Mouse (Mus musculus): ENCODE data around the gene Dus3l. TPM values are rescaled to one million over a fixed set of nuclear protein-coding genes. Genes with fewer than 3 reads are reported as not detected.
A peak's percentile ranks its signal among the peaks of the same experiment; 100 is the strongest.

Dus3l gene
- polyA plus RNA-seq (2016; fragmentation: Nextera tagmentation; extraction: Ambion mirVana), result 42.0 and 46.7 TPM in 2 replicates

DNA sequence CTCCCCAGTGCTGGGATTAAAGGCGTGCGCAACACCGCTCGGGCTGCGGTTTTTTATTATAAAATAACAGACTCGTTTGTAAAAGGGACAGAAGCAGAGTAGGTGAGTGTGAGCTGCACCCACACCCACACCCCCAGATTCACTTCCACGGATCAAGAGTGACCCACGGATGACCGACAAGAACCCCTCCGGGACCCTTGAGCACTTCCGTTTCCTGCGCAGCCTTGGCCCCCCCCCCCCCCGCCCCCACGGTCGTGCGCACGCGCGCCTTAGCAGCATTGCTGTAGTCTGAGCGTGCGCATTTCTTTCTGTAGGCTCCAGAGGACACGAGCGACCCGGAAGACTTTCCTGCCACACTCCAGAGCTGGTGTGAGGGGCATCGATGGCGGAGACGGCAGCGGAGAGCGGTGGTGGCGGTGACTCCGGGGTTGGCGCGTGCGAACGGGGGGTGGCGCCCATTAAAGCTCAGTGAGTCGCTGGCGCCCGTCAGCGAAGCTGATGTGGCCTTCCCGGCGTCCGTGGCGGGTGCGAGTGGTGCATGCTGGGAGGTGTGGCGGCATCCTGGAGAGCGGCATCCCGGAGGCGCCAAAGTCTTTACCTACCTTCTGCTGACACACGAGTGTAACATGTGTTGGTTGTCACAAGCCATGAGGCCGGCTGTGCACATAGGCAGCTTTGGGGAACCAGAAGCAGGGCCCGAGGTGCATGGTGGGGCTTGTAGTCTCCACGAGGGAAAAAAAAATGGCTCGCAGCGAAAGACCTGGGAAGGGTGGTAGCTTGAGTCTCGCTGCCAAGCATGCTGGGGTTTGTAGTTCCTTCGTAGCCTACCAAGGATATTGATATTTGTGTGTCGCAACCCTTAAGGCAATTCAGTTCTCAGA lies at the start of gene Dus3l:
Dus3l (plus strand) TSS at position 284 of the 881 bp plus-strand sequence.
- Histone ChIP-seq H3K4me3 (replicated peaks) (peak within 1 kb of the TSS; percentile 75), H3K9ac (replicated peaks) (peak within 1 kb of the TSS; percentile 73), H3K4me1 (replicated peaks) (peaks cover 35% of the 10 kb centered on the region), H3K36me3 (peaks cover 34% of the 10 kb centered on the region), H3K9me3 (no peaks in the 10 kb centered on the region), H3K27me3 (no peaks in the 10 kb centered on the region), H3K4me2 (peak within 1 kb of the TSS; percentile 77), H3K27ac (peak within 1 kb of the TSS; percentile 95)
- 1% methylated on average over 56 of the region's 58 CpGs for WGBS
- peak; percentile 72 for ATAC-seq (ENCODE audit: insufficient number of reproducible peaks, insufficient read depth, low FRiP score, low TSS enrichment, low read depth)

DNA sequence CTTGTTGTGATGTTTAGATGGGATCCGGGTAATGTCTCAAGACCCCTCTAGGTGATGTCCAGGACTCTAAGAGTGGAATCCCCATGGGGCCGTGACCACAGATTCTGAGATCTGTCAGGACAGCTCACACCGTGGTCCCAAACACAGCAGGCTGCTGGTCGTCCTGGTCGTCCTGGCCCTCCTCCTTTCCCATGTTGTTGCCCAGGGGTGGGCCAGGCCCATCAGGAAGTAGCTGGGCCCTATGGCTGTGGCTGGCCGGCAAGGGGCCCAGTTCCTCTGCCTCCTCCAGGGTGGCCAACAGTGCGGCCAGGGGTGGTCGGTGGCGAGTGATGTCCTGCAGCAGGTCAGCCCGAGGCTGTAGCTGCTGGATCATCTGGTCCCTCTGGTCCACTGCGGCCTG lies 49.2 kb upstream of the Dus3l start:
- peak overlapping the region; percentile 82 for H3K4me3 ChIP-seq (replicated peaks)
- no peaks in the 10 kb centered on the region for H3K9me3 ChIP-seq
- H3K36me3 ChIP-seq, result peaks cover 26% of the 10 kb centered on the region
- H3K27ac ChIP-seq, result no peak overlapping the region
- peaks cover 30% of the 10 kb centered on the region for H3K4me1 ChIP-seq (replicated peaks)
- H3K27me3 ChIP-seq, result no peaks in the 10 kb centered on the region
- H3K9ac ChIP-seq (replicated peaks), result peak overlapping the region; percentile 74; the same call in 1 of the 2 replicates
- no peak for ATAC-seq (ENCODE audit: insufficient number of reproducible peaks, insufficient read depth, low FRiP score, low TSS enrichment, low read depth)
- WGBS, result 51% methylated on average over 11 of the region's 11 CpGs
- peak overlapping the region; percentile 77 for H3K4me2 ChIP-seq

DNA sequence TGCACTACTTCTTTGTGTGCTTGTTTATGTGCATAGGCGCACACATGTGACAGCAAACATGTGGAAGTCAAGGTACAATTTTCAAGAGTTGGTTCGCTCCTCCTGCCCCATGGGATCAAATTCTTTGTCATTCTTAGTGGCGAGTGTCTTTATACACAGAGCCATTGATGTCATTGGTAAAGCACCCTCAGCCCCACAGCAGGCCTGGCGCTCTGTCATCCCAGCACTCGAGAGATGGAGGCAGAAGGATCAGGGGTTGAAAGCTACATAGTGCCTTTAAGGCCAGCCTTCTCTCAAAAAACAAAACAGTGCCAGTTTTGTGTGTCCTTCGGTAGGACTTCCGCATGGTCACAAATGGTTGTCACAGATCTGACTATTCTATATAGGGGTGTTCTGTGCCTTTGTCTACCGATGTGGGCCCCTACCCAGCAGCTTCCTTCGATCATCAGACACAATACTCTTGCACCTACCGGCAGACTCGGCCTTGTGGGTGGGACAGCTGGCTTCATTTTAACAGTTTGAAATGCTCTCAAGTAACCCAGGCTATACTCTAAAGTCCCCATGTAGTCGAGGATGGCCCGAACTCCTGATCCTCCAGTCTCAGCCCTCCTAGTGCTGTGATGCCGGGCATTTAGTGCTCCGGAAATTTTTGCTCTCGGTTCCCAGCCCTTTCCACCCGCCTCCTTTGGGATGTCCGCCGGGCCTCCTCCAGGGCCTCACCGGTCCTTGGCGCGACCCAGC lies 48.5 kb upstream of the Dus3l start:
- peak overlapping the region; percentile 77 for H3K4me2 ChIP-seq
- H3K9ac ChIP-seq (replicated peaks), result peak overlapping the region; percentile 74
- H3K27me3 ChIP-seq, result no peaks in the 10 kb centered on the region
- H3K36me3 ChIP-seq, result peaks cover 24% of the 10 kb centered on the region
- 26% methylated on average over 22 of the region's 22 CpGs for WGBS
- peak overlapping the region; percentile 85 for H3K27ac ChIP-seq
- peaks cover 30% of the 10 kb centered on the region for H3K4me1 ChIP-seq (replicated peaks)
- ATAC-seq (ENCODE audit: insufficient number of reproducible peaks, insufficient read depth, low FRiP score, low TSS enrichment, low read depth), result peak; percentile 21; the same call in 1 of the 2 replicates
- H3K9me3 ChIP-seq, result no peaks in the 10 kb centered on the region
- peak overlapping the region; percentile 82 for H3K4me3 ChIP-seq (replicated peaks)

DNA sequence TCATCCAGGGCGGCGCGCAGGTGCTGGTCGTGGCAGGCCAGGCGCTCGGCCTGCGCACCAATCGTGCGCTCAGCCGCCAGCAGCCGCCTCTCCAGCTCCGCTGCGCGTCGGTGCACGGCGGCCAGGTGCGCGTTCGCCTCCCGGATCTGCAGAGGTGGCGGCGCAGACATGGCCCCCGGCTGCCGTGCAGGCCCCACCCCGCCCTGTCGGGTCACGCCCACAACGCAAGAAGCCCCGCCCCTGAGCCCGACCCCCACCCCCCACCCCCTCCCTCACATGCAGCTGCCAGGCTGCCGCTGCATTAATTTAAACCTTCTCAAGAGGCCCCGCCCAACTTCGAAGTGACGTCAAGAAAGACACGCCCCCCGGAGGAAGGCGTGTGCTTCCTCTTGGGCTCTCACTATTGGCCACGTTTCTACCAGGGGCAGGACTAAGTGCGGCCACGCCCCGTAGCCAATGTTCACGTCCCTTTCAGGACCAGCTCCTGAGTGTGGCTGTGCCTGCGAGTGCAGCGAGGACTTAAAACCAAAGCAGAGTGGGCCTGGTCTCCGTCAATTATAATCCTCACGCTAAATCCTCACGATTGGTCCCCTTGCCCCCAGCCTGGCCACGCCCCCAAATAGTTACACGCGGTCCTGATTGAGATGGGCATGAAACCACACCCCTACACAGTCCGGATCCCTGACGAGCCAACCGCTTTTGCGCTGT lies 47.7 kb upstream of the Dus3l start:
- peak; percentile 92 for ATAC-seq (ENCODE audit: insufficient number of reproducible peaks, insufficient read depth, low FRiP score, low TSS enrichment, low read depth)
- H3K27me3 ChIP-seq, result no peaks in the 10 kb centered on the region
- H3K9ac ChIP-seq (replicated peaks), result peak overlapping the region; percentile 91
- under 1% methylated on average over 55 of the region's 55 CpGs for WGBS
- peaks cover 32% of the 10 kb centered on the region for H3K4me1 ChIP-seq (replicated peaks)
- H3K36me3 ChIP-seq, result peaks cover 24% of the 10 kb centered on the region
- peak overlapping the region; percentile 85 for H3K27ac ChIP-seq
- H3K4me3 ChIP-seq (replicated peaks), result peak overlapping the region; percentile 82
- no peaks in the 10 kb centered on the region for H3K9me3 ChIP-seq
- peak overlapping the region; percentile 77 for H3K4me2 ChIP-seq

DNA sequence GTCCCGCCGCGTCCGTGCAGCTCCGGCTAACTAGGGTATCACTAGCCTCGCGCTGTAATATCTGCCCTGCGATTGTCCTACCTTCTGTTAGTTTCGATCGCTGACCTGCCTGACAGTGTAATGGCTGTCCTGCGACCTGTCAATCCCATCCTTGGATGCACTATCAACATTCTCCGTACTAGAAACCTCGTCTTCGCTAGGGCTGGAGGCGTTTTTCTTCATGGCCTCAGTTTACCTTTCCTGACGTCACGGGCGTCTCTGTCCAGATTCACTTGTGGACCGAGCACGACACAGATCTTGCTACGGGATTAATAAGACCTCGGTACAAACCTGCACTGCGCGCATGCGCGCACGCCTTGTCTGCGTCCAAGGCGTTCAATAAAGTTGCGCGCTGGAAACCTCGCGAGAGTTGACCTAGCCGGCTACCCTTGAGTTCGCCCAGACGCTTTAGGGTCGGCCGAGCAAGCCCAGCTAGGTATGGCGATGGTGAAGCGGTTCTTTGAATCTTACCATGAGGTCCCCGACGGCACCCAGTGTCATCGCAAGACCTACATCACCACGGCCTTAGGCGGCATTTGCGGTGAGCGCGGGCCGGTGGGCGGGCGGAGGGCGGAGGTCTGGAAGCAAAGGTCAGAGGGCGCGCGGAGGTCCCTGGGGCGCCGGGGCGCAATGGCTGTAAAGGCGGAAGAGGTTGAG lies 47.0 kb upstream of the Dus3l start, which contains the start of the genes Ndufa11 and Vmac:
Ndufa11 (plus strand) TSS at position 405 of the 696 bp plus-strand sequence.
Vmac (minus strand) TSS at position 660 of the 696 bp plus-strand sequence.
- no peaks in the 10 kb centered on the region for H3K27me3 ChIP-seq
- peak within 1 kb of the TSS; percentile 77 for H3K4me2 ChIP-seq
- no peaks in the 10 kb centered on the region for H3K9me3 ChIP-seq
- H3K9ac ChIP-seq (replicated peaks), result peak within 1 kb of the TSS; percentile 91
- H3K4me1 ChIP-seq (replicated peaks), result peaks cover 39% of the 10 kb centered on the region
- peaks cover 24% of the 10 kb centered on the region for H3K36me3 ChIP-seq
- under 1% methylated on average over 59 of the region's 59 CpGs for WGBS
- peak within 1 kb of the TSS; percentile 85 for H3K27ac ChIP-seq
- peak within 1 kb of the TSS; percentile 82 for H3K4me3 ChIP-seq (replicated peaks)
- peak; percentile 64 for ATAC-seq (ENCODE audit: insufficient number of reproducible peaks, insufficient read depth, low FRiP score, low TSS enrichment, low read depth)

DNA sequence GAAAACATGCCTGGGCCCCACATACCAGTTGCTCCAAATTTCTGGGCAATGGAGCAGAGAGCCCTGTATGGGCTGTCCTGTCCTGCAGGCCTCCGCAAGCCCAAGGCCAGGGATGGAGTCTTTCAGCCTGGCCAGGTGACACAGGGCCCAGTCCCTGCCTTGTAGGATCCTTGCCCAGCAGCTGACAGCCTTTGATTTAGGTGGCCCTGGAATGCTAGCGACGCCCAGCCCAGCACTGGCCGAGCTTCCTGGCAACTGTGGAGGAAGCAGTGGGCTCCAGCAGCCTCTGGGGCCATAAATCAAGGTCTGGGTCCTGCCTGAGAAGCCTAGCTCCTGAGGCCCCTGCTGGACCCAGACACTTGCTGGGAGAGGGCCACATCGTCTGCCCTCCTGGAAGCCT lies 42.1 kb upstream of the Dus3l start:
- Histone ChIP-seq H3K36me3 (peaks cover 45% of the 10 kb centered on the region), H3K9ac (replicated peaks) (peak overlapping the region; percentile 13; the same call in 1 of the 2 replicates), H3K9me3 (no peaks in the 10 kb centered on the region), H3K4me1 (replicated peaks) (peaks cover 51% of the 10 kb centered on the region), H3K27me3 (no peaks in the 10 kb centered on the region), H3K4me2 (no peak overlapping the region), H3K27ac (peak overlapping the region; percentile 70), H3K4me3 (replicated peaks) (no peak overlapping the region)
- no peak for ATAC-seq (ENCODE audit: insufficient number of reproducible peaks, insufficient read depth, low FRiP score, low TSS enrichment, low read depth)
- 23% methylated on average over 5 of the region's 5 CpGs for WGBS

DNA sequence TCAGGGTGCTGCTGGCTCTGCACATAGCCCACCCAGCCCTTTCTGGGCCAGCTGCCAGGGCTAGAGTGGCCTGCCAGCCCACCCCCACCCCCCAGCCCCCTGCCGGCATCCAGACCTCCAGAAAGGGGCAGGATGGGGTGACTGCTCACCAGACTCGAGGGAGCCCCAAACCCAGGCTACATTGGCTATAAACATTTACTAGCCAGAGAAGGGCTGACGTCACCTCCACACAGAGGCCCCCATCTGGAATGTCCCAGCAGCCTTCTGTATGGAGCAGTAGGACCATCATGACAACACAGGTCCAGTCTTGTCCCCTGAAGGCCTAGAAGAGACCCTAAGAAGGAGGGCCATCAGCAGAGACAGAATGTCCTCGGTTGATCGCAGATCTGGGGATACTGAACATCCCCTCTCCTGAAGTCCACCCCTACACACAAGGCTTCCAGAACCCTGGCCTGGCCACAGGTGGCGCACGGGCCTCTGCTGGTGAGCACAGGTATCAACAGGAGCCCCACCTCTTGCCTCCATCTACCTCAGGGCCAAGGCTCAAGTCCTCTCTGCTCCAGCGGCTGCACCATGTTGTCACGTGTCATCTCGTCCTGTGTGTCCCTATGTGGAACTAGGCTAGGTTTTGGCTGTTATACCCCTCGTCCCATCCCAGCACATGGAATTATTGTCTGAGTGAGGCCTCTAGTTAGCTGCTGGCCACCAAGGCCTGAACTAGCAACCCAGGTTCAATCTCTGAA lies 41.0 kb upstream of the Dus3l start:
- H3K4me3 ChIP-seq (replicated peaks), result no peak overlapping the region
- WGBS, result 77% methylated on average over 11 of the region's 11 CpGs
- 0 out of 2 replicates have a peak, but pooled peaks have one; percentile 33 for ATAC-seq (ENCODE audit: insufficient number of reproducible peaks, insufficient read depth, low FRiP score, low TSS enrichment, low read depth)
- H3K36me3 ChIP-seq, result peaks cover 45% of the 10 kb centered on the region
- H3K27me3 ChIP-seq, result peaks cover 5% of the 10 kb centered on the region; the same call in 1 of the 2 replicates
- no peaks in the 10 kb centered on the region for H3K9me3 ChIP-seq
- H3K4me1 ChIP-seq (replicated peaks), result peaks cover 57% of the 10 kb centered on the region
- H3K4me2 ChIP-seq, result no peak overlapping the region
- H3K27ac ChIP-seq, result peak overlapping the region; percentile 70
- no peak overlapping the region for H3K9ac ChIP-seq (replicated peaks)

DNA sequence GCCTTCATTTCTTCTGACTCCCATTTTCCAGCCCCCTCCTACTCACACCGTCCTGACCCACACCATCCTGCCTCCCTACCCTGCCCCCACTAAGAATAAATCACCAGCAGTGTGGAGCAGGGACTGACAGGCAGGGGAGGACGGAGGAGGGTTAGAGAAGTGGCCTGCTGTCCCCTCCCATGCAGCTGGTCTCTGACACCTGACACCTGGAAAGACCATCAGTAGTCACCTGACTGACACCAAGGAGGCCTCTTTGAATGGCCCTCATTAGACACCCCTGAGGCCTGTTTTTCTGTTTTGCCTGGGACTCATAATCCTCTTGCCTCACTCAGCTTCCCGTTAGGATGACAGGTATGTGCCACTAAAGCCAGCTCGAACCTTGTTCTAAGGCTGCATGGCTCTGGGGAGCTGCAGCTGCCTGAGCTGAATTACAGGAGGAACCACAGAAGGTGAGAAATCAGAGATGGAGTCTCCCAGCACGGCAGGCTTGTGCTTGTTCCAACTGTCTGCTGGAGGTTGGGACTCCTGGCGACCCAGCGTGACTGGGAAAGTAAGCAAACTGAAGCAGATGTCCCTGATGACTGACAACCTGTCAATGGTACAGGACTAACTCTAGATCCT lies 37.4 kb upstream of the Dus3l start:
- 3% methylated on average over 7 of the region's 7 CpGs for WGBS
- H3K4me2 ChIP-seq, result 0 out of 2 replicates have a peak overlapping the region, but pooled peaks have one; percentile 6
- H3K9ac ChIP-seq (replicated peaks), result no peak overlapping the region
- H3K27me3 ChIP-seq, result peaks cover 13% of the 10 kb centered on the region; the same call in 1 of the 2 replicates
- peaks cover 29% of the 10 kb centered on the region for H3K36me3 ChIP-seq
- H3K27ac ChIP-seq, result peak overlapping the region; percentile 79
- peaks cover 54% of the 10 kb centered on the region for H3K4me1 ChIP-seq (replicated peaks)
- peak; percentile 16 for ATAC-seq (ENCODE audit: insufficient number of reproducible peaks, insufficient read depth, low FRiP score, low TSS enrichment, low read depth)
- H3K9me3 ChIP-seq, result no peaks in the 10 kb centered on the region
- H3K4me3 ChIP-seq (replicated peaks), result no peak overlapping the region

GRCm38 (mm10) chr17:56727659-56728058 lies 36.9 kb upstream of the Dus3l start:
- H3K9ac ChIP-seq (replicated peaks), result no peak overlapping the region
- H3K4me1 ChIP-seq (replicated peaks), result peaks cover 49% of the 10 kb centered on the region
- no peaks in the 10 kb centered on the region for H3K9me3 ChIP-seq
- peaks cover 13% of the 10 kb centered on the region; the same call in 1 of the 2 replicates for H3K27me3 ChIP-seq
- H3K36me3 ChIP-seq, result peaks cover 24% of the 10 kb centered on the region
- ATAC-seq (ENCODE audit: insufficient number of reproducible peaks, insufficient read depth, low FRiP score, low TSS enrichment, low read depth), result no peak
- no peak overlapping the region for H3K4me3 ChIP-seq (replicated peaks)
- H3K4me2 ChIP-seq, result 0 out of 2 replicates have a peak overlapping the region, but pooled peaks have one; percentile 6
- 6% methylated on average over 12 of the region's 12 CpGs for WGBS
- peak overlapping the region; percentile 79 for H3K27ac ChIP-seq
